Mouse (Mus musculus) lung, postnatal 36 days (tissue): ENCODE results near the gene Nfkbil1.

Experiments used
- DNase-seq: peaks from one replicate; pipeline ENCODE4 v3.0.0; 2022; ENCODE audit warnings: mixed read lengths

Gene Nfkbil1

DNA sequence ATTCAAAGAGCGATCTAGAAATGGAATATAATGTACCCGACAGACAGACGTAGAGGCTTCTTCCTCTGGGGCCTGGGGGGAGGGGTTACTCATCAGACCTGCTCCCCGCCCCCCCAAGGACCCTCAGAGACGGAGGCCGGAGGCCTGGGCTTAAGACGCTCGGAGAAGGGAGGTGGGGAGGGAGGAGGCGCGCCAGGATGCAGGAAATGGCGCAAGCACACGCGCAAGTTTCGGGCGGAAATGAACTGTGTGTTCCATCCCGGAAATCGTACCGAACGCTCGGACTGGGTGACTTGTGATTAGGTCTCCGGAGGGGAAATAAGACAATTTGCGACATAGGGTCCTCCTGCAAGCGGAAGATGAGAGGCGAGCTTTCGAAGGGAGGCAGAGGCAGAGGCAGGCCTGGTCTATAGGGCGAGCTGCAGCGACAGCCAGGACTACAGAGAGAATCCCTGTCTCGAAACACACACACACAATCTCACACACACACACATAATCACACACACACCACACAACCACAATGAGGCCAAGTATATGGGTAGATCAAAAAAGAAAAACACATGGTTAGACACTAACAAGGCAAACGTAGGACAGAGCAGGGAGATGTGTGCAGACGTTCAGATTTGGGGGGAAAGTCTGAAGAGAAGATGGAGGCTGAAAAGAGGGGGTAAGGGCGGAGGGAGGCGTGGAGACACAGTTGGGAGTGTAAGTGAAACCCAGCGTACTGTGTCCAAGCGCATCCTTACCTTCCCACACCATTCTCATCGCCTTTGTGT, at the start of gene Nfkbil1:
Nfkbil1 (minus strand) TSS at position 179 of the 776 bp plus-strand sequence.
- DNase-seq, result peak; percentile 96

DNA sequence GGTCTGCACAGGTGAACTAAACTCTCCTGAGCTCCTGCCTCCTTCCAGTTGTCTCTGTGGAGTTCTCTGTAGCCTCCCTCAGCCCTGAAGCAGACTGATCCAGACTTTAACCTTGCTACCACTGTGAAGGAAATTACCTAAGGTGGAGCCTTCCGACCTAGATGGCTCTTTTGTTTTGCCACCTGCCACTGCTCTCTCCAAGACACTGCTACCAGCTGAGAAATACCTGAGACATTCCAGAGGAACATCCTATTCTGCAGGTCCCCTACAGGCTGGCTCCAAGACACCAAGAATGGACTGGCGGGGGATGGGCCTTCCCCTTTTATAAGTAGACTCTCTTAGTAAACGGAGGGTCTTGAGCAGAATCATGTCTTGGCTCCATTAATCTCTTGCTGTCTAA, 44.7 kb upstream of the Nfkbil1 start:
- no peak for DNase-seq

DNA sequence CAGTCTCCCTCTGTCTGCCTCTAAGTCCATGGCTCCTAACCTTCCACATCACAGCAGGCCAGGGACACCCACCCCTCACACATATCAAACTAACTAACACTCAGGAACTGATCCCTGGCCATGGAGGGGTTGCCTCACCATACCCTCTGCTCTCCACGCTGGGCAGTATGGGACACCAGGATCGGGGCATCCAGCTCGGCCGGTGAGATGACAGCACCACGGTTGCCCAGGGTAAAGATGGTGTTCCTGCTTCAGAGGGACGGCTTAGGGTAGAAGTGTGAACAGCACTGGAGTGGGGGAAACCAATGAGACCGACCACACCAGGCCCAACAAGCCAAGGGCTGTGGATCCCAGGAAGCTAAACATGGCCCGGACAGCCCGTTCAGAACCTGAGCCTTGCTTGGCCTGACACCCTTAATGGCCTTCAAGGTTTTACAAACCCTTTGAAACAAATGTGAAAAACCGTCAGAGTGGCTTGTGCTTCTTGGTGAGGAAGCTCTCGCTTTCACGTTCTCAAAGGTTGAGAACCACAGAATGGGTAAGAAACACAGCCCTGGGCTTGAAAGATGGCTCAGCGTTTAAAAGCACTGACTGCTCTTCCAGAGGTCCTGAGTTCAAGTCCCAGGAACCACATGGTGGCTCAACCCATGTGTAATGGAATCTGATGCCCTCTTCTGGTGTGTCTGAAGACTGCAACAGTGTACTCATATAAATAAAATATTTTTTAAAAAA, 43.5 kb upstream of the Nfkbil1 start:
- DNase-seq, result no peak

DNA sequence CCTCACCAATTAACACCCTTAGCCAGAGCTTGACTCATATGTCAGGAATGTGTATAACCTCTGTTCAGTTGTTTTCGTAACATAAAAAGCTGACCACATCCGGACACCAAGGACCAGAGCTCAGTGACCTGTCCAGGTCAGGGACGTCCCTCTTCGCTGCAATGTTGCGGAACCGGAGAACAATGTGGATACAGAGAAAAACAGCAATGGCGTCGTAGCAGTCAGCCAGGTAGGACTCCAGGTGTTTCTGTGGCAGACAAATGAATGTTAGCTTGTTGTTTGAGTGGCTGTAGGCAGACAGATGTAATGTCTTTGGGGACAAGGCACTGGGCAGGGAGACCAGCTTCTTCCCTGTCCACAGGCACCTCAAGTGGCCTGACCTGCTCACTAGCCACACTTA, 42.5 kb upstream of the Nfkbil1 start:
- DNase-seq, result no peak

DNA sequence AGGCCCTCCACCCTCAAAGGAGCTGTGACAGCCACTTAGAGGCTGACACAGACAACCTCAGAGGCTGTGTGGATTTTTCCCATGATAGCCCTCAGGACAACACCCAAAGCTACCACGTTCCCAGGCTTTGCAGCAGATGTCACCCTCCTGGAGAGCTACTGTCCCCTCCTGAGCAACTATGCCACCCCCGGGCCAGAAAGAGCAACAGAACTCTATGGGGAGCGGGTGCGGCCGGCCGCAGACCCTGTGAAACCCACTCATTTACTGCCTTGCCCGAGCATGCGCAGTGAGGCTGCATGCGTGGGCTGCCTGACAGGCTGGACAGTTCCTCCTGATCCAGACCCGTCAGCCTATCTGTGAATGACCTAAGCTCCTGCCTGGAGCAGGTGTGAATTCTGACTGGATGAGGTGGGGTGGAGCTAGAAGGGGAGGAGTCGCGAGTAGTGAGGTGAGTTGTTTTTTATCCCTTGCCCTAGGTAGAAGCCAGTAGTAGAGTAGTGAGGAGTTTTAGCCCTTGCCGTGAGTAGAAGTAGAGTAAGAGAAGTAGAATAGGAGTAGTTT, 40.8 kb upstream of the Nfkbil1 start:
- no peak for DNase-seq

DNA sequence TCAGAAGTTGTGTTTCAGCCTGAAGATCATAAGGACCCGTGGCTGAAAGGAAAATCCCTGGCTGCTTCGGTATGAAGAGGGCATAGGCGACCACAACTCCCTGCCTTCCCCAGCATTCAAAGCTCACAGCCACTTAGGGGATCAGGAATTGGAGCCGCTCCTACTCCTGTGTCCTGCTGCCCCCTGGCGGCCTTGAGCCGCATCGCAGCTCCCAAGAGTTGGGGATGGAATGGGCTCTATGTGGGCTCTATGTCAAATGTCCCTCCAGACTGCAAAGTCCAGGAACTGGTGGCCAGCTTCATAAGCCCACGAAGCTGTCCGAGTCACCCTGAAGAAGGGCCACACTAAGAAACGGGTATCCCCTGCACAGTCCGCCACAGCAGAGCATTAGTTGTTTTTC, 39.2 kb upstream of the Nfkbil1 start:
- peak; percentile 94 for DNase-seq

DNA sequence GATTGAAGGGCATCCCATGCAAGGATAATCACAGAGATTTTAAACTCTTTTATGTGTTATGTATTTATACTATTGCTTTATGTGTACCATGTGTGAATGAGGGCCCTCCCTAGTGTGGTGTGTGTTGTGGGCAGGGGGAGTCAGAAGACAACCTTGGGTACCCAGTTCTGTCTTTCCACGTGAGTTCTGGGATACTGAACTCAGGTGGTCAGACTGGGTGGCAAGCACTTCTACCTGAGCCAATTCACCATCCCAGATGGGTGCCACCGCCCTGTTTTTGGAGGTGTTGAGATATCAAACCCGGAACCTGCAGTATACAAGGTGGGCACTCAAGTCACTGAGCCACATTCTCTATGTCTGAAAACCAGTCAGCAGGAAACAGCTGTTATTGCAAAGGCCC, 36.7 kb upstream of the Nfkbil1 start:
- no peak for DNase-seq

DNA sequence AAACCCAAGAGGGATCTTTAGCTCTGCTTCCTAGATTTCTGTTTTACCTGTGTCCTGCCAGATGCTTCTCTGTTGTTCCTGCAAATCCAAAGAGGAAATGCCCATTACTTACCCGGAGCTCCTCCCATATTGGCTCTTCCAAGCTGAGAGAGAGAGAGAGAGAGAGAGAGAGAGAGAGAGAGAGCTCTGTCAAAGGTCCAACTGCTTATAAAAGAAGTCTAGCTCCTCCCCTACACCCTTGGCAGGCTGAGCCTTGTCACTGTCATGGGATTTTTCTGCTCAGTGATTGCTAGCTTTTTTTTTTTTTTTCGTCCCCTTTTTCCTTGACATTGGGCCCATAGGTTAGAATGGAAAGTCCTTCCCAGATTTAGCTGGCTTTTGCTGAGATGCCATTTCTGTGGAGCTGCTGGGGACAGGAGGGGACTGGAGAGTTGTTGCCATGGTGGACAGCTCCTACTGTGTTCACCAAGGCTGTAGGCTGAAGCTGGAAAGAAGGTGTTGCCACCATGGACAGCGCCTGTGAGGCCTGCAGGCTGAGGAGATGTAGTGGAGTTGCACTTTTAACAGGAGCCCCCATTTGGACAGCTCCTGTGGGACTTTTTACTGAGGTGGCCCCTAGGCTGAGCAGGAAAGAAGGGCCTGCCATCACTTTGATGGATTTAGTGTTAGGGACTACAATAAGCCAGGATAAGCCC, 34.2 kb upstream of the Nfkbil1 start:
- DNase-seq, result peak; percentile 53

DNA sequence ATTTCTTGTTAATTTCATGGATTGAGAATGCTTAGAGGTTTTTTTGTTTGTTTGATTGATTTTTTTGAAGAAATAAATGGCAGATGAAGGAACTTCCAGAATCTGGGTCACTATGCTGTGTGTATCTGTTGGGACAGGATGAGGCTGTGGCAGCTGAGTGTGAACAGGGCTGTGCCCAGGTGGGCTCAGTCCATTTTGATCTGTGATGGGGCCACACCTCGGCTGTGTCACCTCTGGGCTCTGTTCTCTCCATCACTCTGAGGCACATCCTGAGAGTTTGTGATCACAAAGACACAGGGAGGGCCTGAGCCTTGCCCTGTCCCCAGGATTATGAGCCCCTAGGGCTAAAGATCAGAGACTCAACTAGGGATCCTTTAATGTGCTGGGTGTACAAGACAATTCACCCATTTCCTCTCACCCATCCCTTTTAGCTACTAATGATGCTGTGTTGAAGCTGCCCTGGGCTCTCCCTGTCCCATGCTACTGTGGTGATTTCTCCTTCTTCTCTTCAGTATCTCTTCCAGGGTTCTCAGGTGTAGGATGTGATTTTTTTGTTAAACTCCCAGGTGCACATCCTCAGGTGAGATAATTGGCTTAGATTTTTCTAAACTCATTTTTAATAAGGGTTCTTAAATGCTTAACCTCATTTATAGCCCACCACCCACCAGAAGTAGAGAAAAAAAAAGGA, 32.0 kb upstream of the Nfkbil1 start:
- DNase-seq, result no peak

DNA sequence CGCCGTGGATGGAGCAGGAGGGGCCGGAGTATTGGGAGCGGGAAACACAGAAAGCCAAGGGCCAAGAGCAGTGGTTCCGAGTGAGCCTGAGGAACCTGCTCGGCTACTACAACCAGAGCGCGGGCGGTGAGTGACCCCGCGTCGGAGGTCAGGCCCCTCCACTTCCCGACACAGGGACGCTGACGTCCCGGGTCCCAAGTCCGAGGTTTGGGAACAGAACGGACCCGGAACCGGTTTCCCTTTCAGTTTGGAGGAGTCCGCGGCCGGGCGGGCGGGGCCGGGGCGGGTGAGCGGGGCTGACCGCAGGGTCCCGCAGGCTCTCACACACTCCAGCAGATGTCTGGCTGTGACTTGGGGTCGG, 27.9 kb upstream of the Nfkbil1 start:
- peak; percentile 51 for DNase-seq

DNA sequence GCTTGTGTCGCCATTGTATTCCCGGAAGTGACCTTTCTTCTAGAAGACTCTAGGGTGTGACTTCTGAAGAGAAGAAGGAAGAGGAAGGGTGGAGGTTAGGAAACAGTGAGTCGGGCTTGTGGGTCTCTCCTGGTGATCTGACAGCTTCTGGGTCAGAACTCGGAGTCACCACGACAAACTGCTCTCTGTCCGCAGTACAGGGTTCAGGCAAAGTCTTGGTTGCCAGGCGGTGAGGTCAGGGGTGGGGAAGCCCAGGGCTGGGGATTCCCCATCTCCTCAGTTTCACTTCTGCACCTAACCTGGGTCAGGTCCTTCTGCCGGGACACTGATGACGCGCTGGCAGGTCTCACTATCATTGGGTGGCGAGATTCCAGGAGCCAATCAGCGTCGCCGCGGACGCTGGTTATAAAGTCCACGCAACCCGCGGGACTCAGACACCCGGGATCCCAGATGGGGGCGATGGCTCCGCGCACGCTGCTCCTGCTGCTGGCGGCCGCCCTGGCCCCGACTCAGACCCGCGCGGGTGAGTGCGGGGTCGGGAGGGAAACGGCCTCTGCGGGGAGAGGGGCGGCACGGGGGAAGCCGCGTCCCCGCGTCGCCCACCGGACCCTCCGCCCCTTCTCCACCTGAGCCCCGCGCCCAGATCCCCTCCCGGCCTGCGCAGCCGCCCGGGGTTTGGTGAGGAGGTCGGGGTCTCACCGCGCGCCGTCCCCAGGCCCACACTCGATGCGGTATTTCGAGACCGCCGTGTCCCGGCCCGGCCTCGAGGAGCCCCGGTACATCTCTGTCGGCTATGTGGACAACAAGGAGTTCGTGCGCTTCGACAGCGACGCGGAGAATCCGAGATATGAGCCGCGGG, 27.3 kb upstream of the Nfkbil1 start, which contains the start of gene H2-D1:
H2-D1 (plus strand) TSS at position 67 of the 859 bp plus-strand sequence.
- DNase-seq, result peak; percentile 100

DNA sequence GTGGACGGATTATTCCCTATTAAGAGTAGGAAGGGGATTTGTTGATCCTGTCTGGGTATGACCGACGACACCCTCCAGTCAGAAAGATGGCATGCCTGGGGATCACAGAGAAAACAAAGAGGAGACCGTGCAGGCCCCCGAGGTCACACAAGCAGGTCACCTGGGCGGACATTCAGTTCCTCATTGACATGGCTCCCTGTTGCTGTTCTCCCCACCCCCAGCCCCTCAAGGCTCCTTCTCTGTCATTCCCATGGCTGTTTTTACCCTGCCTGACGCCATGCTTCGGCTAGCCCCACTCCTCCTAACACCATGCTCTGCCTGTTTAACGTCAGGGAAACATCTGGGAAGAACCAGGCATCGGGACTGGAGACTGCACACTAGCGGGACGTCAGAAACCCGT, 26.1 kb upstream of the Nfkbil1 start:
- DNase-seq, result no peak

DNA sequence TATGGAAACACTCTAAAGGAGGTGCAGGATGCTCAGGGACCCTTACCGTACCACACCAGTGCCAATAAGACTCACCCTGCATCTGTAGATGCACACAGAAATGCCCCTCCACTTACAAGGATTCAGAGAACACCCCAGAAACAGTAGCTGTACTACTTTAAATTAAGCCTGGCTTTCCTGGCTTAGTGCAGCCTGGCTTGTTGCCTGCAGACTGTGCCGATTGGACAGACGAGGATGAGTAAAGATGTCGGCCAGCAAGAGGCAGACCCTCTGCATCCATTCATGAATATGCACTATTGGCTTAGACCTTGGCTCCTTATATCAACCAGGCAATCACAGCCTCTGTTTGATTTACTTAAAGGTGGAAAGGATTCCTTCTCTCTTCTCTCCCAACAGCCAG, 24.0 kb upstream of the Nfkbil1 start:
- no peak for DNase-seq

DNA sequence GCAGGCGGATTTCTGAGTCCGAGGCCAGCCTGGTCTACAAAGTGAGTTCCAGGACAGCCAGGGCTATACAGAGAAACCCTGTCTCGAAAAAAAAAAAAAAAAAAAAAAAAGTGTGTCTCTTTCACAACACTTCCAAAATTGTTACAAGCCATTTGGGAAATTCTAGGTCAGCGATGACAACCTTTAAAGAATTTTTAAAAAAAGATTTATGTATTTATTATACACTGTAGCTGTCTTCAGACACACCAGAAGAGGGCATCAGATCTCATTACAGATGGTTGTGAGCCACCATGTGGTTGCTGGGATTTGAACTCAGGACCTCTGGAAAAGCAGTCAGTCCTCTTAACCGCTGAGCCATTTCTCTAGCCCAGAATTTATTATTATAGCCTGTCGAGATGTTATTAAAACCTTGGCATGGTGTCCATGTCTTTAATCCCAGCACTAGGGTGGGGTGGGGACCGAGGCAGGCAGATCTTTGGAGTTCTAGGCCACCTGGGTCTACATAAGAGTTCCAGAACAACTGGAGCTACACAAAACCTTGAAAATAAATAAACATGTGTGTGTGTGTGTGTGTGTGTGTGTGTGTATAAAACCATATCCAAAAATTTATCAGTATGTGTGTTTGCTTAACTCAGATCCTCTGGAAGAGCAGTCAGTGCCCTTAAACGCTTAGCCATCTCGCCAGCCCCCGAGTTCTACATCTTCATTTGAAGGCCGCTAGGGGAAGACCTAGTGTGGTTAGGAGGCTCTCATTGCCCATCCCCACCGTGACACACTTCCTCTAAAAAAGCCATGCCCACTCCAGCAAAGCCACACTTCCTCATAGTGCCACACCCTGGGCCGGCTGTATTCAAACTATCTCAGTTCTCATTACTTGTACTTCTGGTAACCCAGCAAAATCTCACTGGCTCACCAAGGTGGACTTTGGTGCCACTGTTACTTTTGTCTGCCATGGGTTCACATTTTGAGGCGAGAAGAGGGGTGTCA, 23.2 kb upstream of the Nfkbil1 start:
- peak; percentile 94 for DNase-seq

DNA sequence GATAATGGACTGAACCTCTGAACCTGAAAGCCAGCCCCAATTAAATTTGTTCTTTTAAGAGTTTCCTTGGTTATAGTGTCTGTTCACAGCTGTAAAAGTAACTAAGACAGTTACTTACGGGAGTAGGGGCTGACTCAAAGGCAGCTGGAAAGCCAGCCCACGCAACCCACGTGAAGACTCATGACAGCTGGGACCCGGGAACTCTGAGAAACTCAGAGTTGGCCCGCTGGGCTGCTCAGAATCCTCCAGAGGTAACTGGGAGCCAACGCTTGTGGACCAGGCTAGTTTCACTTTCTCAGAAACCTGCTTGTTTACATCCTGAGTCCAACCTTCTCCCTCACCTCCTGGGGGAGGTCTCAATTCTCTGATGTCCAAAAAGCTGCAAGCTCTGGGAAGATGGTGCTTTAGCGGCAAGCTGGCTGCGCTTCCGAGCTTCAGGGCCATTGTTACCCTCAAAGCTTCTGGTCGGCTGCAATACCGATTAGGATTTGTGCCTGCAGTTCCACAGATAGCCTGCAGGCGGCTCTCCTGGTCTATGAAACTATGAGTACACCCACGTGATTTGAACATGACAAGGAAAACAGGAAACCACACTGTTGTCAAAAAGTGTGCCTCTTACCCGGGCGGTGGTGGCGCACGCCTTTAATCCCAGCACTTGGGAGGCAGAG, 22.4 kb upstream of the Nfkbil1 start:
- DNase-seq, result peak; percentile 99

DNA sequence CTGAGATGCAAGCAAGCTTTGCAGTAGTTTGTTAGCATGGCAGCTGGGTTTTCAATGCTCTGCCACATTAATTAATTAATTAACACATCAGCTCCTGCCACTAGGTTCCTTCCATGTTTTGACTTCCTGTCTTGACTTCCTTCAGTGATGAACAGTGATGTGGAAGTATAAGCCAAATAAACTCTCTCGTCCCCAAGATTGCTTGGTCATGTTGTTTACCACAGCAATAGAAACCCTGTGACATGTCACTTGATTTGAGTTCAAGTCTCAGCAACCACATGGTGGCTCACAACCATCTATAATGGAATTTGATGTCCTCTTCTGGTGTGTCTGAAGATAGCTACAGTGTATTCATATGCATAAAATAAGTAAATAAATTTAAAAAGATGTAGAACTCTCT, 21.8 kb upstream of the Nfkbil1 start:
- DNase-seq, result no peak

DNA sequence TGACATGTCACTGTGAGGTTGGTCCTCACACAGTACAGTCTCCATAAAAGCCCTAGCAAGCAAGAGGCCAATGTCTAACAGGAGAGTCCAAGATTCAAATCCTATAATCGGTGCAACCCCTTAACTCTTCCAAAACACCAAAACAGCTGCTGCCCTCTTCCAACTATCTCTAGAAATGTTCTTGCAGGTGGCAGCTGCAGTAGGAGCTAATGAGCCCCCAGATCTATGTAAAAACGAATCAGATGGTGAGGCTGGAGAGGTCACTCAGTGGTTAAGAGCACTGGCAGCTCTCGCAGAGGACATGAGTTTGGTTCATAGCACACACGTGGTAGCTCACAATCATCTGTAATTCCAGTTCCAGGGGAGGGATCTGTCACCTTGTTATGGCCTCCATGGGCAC, 20.1 kb upstream of the Nfkbil1 start:
- no peak for DNase-seq

DNA sequence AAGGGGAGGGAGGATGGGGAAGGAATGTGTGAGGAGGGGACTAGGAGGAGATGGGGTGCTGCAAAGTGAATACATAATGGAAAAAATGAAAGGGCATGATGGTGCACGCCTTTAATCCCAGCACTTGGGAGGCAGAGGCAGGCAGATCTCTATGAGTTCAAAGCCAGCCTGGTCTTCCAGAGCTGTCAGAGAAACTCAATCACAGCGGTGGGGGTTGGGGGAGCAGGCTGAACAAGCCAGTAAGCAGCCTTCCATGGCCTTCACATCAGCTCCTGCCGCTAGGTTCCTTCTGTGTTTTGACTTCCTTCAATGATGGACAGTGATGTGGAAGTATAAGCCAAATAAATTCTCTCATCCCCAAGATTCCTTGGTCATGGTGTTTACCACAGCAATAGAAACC, 19.7 kb upstream of the Nfkbil1 start:
- no peak for DNase-seq

DNA sequence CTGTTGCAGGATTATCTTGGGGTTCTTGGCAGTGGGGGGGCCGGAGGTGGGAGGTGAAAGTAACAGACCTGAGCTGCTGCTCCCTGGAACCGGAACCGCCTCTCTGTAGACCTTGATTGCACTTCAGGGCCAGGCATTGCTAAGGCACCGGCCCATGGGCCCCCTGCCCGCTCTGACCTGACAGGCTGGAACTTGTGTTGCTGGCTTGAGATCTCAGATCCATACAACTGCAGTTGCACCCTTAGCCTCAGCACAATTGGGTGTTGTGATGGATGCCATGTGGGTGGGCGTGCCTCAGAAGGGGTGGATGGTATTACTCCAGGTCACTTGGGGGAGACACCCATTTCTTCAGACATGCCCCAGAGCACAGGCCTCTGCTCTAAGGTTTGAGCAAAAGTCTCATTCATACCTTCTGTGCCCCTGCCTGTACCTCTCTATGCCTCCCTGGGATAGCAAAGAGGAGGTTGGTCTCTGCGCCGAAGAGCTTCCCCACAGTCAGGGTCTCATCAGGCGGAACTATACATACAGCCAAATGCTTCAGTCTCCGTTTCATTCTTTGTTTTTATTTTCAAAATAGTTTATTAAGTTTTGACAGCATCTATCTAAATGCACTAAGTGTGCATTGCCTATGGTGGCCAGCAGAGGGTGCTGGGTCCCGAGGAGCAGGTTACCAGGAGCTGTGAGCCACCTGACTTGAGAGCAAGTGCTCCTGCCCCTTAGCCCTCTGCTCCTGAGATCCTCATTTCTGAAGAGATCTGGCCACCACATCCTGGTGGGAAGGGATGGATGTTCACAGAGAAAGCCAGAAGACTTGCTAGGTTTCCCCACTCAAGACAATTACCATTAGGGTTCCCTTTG, 18.9 kb upstream of the Nfkbil1 start:
- peak; percentile 84 for DNase-seq
